In the genomic region with DNA sequence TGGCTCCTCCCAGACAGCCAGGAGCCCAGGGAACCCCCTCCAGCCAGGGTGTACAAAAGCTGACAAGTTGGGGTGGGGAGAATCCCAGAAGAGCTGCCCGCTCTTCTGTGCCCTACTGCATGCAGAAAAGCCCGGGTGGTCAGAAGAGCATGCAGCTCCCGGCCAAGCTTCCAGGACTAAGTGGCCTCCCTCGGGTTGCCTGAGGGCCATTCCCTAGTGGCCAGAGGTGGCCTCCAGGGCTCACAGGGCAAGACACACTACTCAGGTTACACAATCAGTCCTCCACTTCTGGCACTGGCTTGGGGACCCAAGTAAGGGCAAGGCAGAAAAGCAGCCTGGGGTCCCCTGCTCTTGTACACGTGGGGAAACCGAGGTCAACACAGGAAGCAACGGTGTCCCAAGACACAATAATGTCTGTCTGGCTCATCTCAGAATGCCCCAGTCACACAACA, we compare ENCODE assay signal across 8 mouse cellular contexts. TPM values are rescaled to one million over a fixed set of nuclear protein-coding genes. Genes with fewer than 3 reads are reported as not detected.
DNase-seq lines count a peak whose midpoint lies in the region; ATAC-seq and TF ChIP-seq lines count a peak whose summit lies in the region.

No protein-coding gene starts in this region.

- 32% methylated on average over 7 of the region's 7 CpGs for WGBS in heart, embryonic 15.5 days
- WGBS in liver, postnatal 0 days (ENCODE audit: insufficient replicate concordance), result 24% methylated on average over 7 of the region's 7 CpGs

- peak; percentile 92 for DNase-seq in heart, adult 11 months
- DNase-seq in heart, postnatal 25 days (ENCODE audit: low spot score), result no peak
- DNase-seq in MEL (ENCODE audit: low read depth, low spot score), result no peak
- no peak for DNase-seq in liver, postnatal 0 days
- DNase-seq in lung, postnatal 14 days, result no peak
- no peak for DNase-seq in gastrocnemius, postnatal 25 days

- H3K27ac ChIP-seq in MEL (ENCODE audit: control insufficient read depth, low read depth, low read length), result peak overlapping the region; percentile 87
- H3K27ac ChIP-seq in heart, embryonic 15.5 days, result 0 out of 2 replicates have a peak overlapping the region, but pooled peaks have one; percentile 1
- peak overlapping the region; percentile 87 for H3K27ac ChIP-seq in liver, postnatal 0 days (ENCODE audit: low read depth)

- H3K79me2 ChIP-seq in MEL (ENCODE audit: control insufficient read depth, insufficient read depth, low read length, poor library complexity), result peaks cover 7% of the 10 kb centered on the region

- intact Hi-C loops in heart, postnatal 25 days (cut with DNase I), result loop anchor here (2.0 to 5.0 kb wide), 3 partner anchors 66 to 119 kb away; no protein-coding TSS in a partner anchor

- H3K9ac ChIP-seq in MEL (ENCODE audit: control insufficient read depth, low read depth, low read length, poor library complexity, severe bottlenecking), result peak overlapping the region; percentile 68
- H3K9ac ChIP-seq in heart, embryonic 15.5 days, result peak overlapping the region; percentile 16; the same call in 1 of the 2 replicates
- H3K9ac ChIP-seq in liver, postnatal 0 days (replicated peaks), result peak overlapping the region; percentile 88

- peaks cover 0 to 14% of the 10 kb centered on the region in 2 experiments; a peak in 2 of 4 replicates for H3K36me3 ChIP-seq in MEL (ENCODE audit: control insufficient read depth in 1 of 2, insufficient read depth in 2 of 2, low read length in 2 of 2)
- H3K36me3 ChIP-seq in heart, embryonic 15.5 days, result no peaks in the 10 kb centered on the region
- H3K36me3 ChIP-seq in liver, postnatal 0 days (replicated peaks; ENCODE audit: insufficient read depth, low read length), result no peaks in the 10 kb centered on the region

- no peaks in the 10 kb centered on the region for H3K27me3 ChIP-seq in MEL (ENCODE audit: control insufficient read depth in 1 of 2, insufficient read depth in 2 of 2, low read length in 2 of 2)
- H3K27me3 ChIP-seq in heart, embryonic 15.5 days, result no peaks in the 10 kb centered on the region
- no peaks in the 10 kb centered on the region for H3K27me3 ChIP-seq in liver, postnatal 0 days (ENCODE audit: insufficient read depth, low read length)

- ATAC-seq in heart, embryonic 15.5 days (replicated peaks; ENCODE audit: insufficient number of reproducible peaks, insufficient read depth, low FRiP score, low read depth), result no peak
- ATAC-seq in liver, postnatal 0 days, result no peak
- no peak for ATAC-seq in erythroid progenitor cell, adult 5-6 weeks (replicated peaks; ENCODE audit: low FRiP score, poor library complexity, severe bottlenecking)

- peak overlapping the region; percentile 62 to 99; a peak in 2 of 4 replicates for H3K4me3 ChIP-seq in MEL (ENCODE audit: control insufficient read depth in 1 of 2, insufficient read depth in 1 of 2, low read depth in 2 of 2, low read length in 2 of 2)
- H3K4me3 ChIP-seq in heart, embryonic 15.5 days, result peak overlapping the region; percentile 79
- peak overlapping the region; percentile 94 for H3K4me3 ChIP-seq in liver, postnatal 0 days (ENCODE audit: low read depth, low read length)

- H3K4me2 ChIP-seq in heart, embryonic 15.5 days, result peak overlapping the region; percentile 90
- peak overlapping the region; percentile 94 for H3K4me2 ChIP-seq in liver, postnatal 0 days (ENCODE audit: low read depth, low read length)

- no peaks in the 10 kb centered on the region for H3K9me3 ChIP-seq in MEL (replicated peaks; ENCODE audit: insufficient read depth, low read length)
- H3K9me3 ChIP-seq in heart, embryonic 15.5 days (replicated peaks), result no peaks in the 10 kb centered on the region
- no peaks in the 10 kb centered on the region for H3K9me3 ChIP-seq in liver, postnatal 0 days (ENCODE audit: low read length)

- no peak for TF ChIP-seq CTCF in MEL (IDR thresholded peaks at IDR 0.05 in 2 of 3, conservative IDR thresholded peaks at IDR 0.05 in 1 of 3; ENCODE audit: control insufficient read depth in 1 of 3, insufficient read depth in 1 of 3, low read depth in 2 of 3, low read length in 3 of 3, poor library complexity in 1 of 3, severe bottlenecking in 1 of 3)
- no peak for TF ChIP-seq CTCF in liver, postnatal 0 days (IDR thresholded peaks at IDR 0.05; ENCODE audit: low read depth)

- no peak for TF ChIP-seq POLR2A in MEL (IDR thresholded peaks at IDR 0.05; ENCODE audit: control insufficient read depth in 1 of 2, insufficient read depth in 1 of 2, low read depth in 1 of 2, low read length in 2 of 2, poor library complexity in 1 of 2)

- peaks cover 7 to 24% of the 10 kb centered on the region in 2 experiments for H3K4me1 ChIP-seq in MEL (ENCODE audit: control insufficient read depth in 1 of 2, insufficient read depth in 2 of 2, low read length in 2 of 2)
- H3K4me1 ChIP-seq in heart, embryonic 15.5 days (replicated peaks), result peaks cover 12% of the 10 kb centered on the region
- H3K4me1 ChIP-seq in liver, postnatal 0 days (ENCODE audit: insufficient read depth), result peaks cover 61% of the 10 kb centered on the region

- no peak for TF ChIP-seq RAD21 in MEL (IDR thresholded peaks at IDR 0.05; ENCODE audit: low read depth, low read length)

- TF ChIP-seq EP300 in MEL (IDR thresholded peaks at IDR 0.05; ENCODE audit: low read depth in 1 of 2, low read length in 2 of 2), result no peak
- no peak for TF ChIP-seq EP300 in liver, postnatal 0 days (IDR thresholded peaks at IDR 0.05; ENCODE audit: low read depth)

TF ChIP-seq in MEL, 35 proteins besides CTCF, POLR2A, EP300 and RAD21:
- TF ChIP-seq CHD1 (IDR thresholded peaks at IDR 0.05; ENCODE audit: low read depth, low read length), result no peak
- no peak for TF ChIP-seq JUND (IDR thresholded peaks at IDR 0.05; ENCODE audit: low read depth, low read length)
- no peak for TF ChIP-seq MAFK (IDR thresholded peaks at IDR 0.05; ENCODE audit: borderline replicate concordance, low read depth, low read length)
- no peak for TF ChIP-seq MYB (IDR thresholded peaks at IDR 0.05; ENCODE audit: low read depth, low read length)
- no peak for TF ChIP-seq UBTF (IDR thresholded peaks at IDR 0.05; ENCODE audit: borderline replicate concordance, insufficient read depth, low read depth, low read length)
- TF ChIP-seq ZKSCAN1 (IDR thresholded peaks at IDR 0.05; ENCODE audit: low read depth, low read length), result no peak
- TF ChIP-seq E2F4 (IDR thresholded peaks at IDR 0.05; ENCODE audit: borderline replicate concordance, low read depth, low read length), result no peak
- no peak for TF ChIP-seq POLR2AphosphoS5 (IDR thresholded peaks at IDR 0.05; ENCODE audit: borderline replicate concordance, low read depth, low read length)
- TF ChIP-seq HCFC1 (IDR thresholded peaks at IDR 0.05; ENCODE audit: low read depth, low read length), result no peak
- no peak for TF ChIP-seq MAZ (IDR thresholded peaks at IDR 0.05; ENCODE audit: low read depth, low read length)
- no peak for TF ChIP-seq ZNF384 (IDR thresholded peaks at IDR 0.05; ENCODE audit: low read depth, low read length)

RNA-seq across cellular contexts. Expression of gene Prex1, which starts 1.9 kb away (rescaled TPM):
- 1 to 10 TPM; 5.9 to 6.6 TPM for total RNA-seq in heart, postnatal 25 days (2021)
- total RNA-seq in MEL (2012; rRNA removed), result 8.0 and 8.5 TPM in 2 replicates
- 10 to 100 TPM; 15.8 to 33.1 TPM for polyA plus RNA-seq in MEL (2012; ENCODE audit: insufficient read depth in 1 of 2, insufficient read length in 2 of 2, low read depth in 1 of 2, low replicate concordance in 2 of 2, missing spikeins in 1 of 2)
- polyA plus RNA-seq in heart, embryonic 15.5 days (2015; fragmentation: Nextera tagmentation; extraction: Ambion mirVana), result 6.1 and 10.9 TPM in 2 replicates
- 5.4 and 6.3 TPM in 2 replicates for polyA plus RNA-seq in liver, postnatal 0 days (2015; fragmentation: Nextera tagmentation; extraction: Ambion mirVana)
- total RNA-seq in erythroid progenitor cell, adult 5-6 weeks (2015; ENCODE audit: low replicate concordance), result 24.9 and 86.4 TPM in 2 replicates
- total RNA-seq in erythroid progenitor cell, adult 5-6 weeks (2017; ENCODE audit: low replicate concordance), result 60.8 and 88.9 TPM in 2 replicates
- total RNA-seq in gastrocnemius, postnatal 25 days (2021), result 1 to 10 TPM; 5.4 to 7.6 TPM

Comparison
In these comparisons a context has a peak if more than half of its experiments do, and no peak if none do; other contexts are left out.
1. H3K27ac ChIP-seq: peak in every context shown above with its lines; median percentile 87 in MEL; 87 in liver, postnatal 0 days; 1 in heart, embryonic 15.5 days.
2. H3K9ac ChIP-seq: peak in every context shown above with its lines; median percentile 88 in liver, postnatal 0 days; 68 in MEL; 16 in heart, embryonic 15.5 days.